Mouse (Mus musculus): ENCODE results near the gene Abhd18. TPM values are rescaled to one million over a fixed set of nuclear protein-coding genes. Genes with fewer than 3 reads are reported as not detected.
"Not testable (repeated sequence)": the region's sequence is repeated elsewhere in the genome, so short reads cannot be mapped to it uniquely, and the experiment has no call there.

Abhd18 gene
- 8.7 and 10.2 TPM in 2 replicates for polyA plus RNA-seq (2015; fragmentation: Nextera tagmentation; extraction: Ambion mirVana)

DNA sequence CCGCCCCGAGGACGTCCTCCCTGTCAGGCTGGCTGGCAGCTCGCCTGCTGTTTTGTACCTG is at the start of gene Abhd18:
Gene Abhd18, plus strand, starts transcription at position 14 of the 61 bp plus-strand sequence.
- Histone ChIP-seq H3K27ac (peak within 1 kb of the TSS; percentile 73), H3K4me3 (replicated peaks) (peak within 1 kb of the TSS; percentile 54), H3K4me2 (peak within 1 kb of the TSS; percentile 74), H3K9ac (peak within 1 kb of the TSS; percentile 46)
- H3K36me3 ChIP-seq; H3K4me1 ChIP-seq; H3K27me3 ChIP-seq; H3K9me3 ChIP-seq (replicated peaks); ATAC-seq (replicated peaks; ENCODE audit: low FRiP score): not testable (repeated sequence)
- 0% methylated on average over 2 of the region's 4 CpGs for WGBS

DNA sequence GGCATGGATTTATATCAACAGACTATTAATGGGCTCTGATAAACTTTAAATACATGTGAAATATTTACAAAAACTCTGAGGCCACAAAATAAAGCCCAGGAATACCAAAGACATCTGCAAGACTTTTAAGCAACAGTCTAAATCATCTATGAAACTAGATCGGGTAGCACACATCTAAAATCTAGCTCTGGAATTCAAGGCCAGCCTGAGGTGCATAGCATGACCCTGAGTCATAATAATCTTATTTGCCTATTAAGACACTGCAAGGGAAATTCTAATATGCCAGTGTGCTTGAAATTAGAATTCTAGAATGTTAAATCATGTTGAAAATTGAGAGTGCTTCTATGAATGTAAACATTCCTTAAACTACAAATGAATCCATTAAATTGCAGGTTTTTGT is 48.7 kb upstream of the Abhd18 start:
- H3K9ac ChIP-seq, result no peak overlapping the region
- H3K4me2 ChIP-seq, result no peak overlapping the region
- no peak for ATAC-seq (replicated peaks; ENCODE audit: low FRiP score)
- H3K27ac ChIP-seq, result no peak overlapping the region
- H3K4me1 ChIP-seq, result peaks cover 14% of the 10 kb centered on the region
- 68% methylated on average over 1 of the region's 1 CpGs for WGBS
- no peaks in the 10 kb centered on the region for H3K27me3 ChIP-seq
- H3K4me3 ChIP-seq (replicated peaks), result no peak overlapping the region
- H3K9me3 ChIP-seq (replicated peaks), result no peaks in the 10 kb centered on the region
- peaks cover 11% of the 10 kb centered on the region for H3K36me3 ChIP-seq

DNA sequence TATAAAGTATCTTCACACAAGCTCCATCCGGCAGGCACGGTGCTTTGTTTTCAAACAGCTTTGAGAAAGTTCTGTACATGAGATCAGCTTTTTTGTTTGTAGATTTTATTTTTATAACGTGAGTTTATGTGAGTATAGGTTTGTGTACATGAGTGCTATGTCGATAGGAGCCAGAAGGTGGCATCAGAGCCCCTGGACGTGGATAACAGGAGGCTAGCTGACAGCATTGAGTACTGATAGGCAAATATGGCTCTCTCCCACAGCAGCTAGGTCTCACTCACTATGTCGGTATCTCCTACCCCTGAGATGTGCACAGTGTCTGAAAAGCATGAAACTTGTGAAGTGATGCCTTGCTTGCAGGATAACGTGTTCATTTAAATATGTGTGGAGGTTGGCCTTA is 48.3 kb upstream of the Abhd18 start:
- Histone ChIP-seq H3K36me3 (peaks cover 11% of the 10 kb centered on the region), H3K27ac (no peak overlapping the region), H3K4me2 (no peak overlapping the region), H3K27me3 (no peaks in the 10 kb centered on the region), H3K4me1 (peaks cover 14% of the 10 kb centered on the region), H3K4me3 (replicated peaks) (no peak overlapping the region), H3K9ac (no peak overlapping the region), H3K9me3 (replicated peaks) (no peaks in the 10 kb centered on the region)
- ATAC-seq (replicated peaks; ENCODE audit: low FRiP score), result no peak
- 40% methylated on average over 7 of the region's 7 CpGs for WGBS

DNA sequence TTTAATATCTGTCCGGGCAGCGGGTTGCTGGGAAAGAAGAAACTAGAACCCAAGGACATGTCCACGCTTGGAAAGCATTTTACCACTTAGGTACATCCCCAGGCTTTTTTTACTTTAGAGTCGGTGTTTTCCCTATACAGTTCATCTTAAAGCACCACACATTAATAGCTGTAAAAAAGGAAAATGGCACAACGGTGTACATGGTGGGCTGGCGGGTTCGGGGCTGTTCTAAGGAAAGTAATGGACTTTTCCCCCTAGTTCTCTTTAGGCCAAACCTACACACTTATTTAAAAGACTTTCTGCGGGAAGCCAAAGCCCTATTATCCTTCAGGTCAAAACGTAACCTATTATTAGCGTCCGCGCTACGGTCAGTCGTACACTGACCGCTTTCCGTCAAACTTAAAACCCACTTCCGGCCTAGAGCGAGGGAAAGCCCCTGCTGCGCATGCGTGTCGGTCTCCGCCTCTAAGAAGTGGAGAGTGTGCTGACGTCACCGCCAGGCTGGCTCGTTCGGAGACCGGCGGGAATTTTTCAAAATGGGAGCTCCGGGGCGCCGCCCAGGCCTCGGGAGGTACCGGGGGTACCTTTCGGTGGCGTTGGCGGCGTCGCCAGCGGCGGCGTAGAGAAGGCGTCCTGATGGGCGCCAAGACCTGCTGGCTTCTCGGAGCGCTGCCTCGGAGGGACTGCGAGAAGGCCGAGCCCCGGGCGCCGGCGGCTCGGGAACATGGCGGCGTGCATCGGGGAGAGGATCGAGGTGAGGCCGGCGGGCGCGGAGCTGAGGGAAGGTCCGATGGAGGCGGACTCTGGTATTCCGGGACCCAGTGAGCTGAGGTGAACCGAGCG is 47.0 kb upstream of the Abhd18 start, which contains the start of gene Plk4:
Gene Plk4, plus strand, starts transcription at position 490 of the 843 bp plus-strand sequence.
- peak within 1 kb of the TSS; percentile 85 for H3K27ac ChIP-seq
- no peaks in the 10 kb centered on the region for H3K27me3 ChIP-seq
- H3K4me3 ChIP-seq (replicated peaks), result peak within 1 kb of the TSS; percentile 98
- no peaks in the 10 kb centered on the region for H3K9me3 ChIP-seq (replicated peaks)
- peak within 1 kb of the TSS; percentile 79 for H3K4me2 ChIP-seq
- H3K4me1 ChIP-seq, result peaks cover 14% of the 10 kb centered on the region
- 2% methylated on average over 66 of the region's 66 CpGs for WGBS
- peak; percentile 99 for ATAC-seq (replicated peaks; ENCODE audit: low FRiP score)
- peak within 1 kb of the TSS; percentile 93 for H3K9ac ChIP-seq
- H3K36me3 ChIP-seq, result peaks cover 14% of the 10 kb centered on the region

DNA sequence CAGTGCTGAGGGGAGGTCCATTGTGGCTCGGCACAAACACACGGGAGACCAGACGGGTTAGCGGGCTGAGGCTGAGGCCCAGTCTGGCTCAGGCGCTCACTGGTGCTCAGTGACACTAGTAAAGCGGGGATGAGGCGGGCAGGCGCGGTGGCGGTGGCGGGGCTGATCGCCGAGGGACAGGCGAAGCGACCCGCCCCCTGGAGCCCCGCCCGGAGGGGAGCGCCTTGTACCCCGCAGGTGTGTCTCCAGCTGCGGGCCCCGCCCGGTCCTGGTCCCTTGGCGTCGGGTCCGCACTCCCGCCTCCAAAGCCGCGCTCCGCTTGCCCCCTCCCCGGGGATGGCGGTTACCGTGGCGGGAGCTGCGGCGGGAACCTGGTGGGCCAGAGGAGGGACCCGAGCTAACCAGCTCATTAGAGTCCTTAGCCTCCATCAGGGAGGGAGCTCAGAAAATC is 46.4 kb upstream of the Abhd18 start:
- Histone ChIP-seq H3K9me3 (replicated peaks) (no peaks in the 10 kb centered on the region), H3K27me3 (no peaks in the 10 kb centered on the region), H3K4me3 (replicated peaks) (peak overlapping the region; percentile 98), H3K36me3 (peaks cover 21% of the 10 kb centered on the region), H3K9ac (peak overlapping the region; percentile 93), H3K27ac (peak overlapping the region; percentile 85), H3K4me1 (peaks cover 14% of the 10 kb centered on the region), H3K4me2 (peak overlapping the region; percentile 79)
- ATAC-seq (replicated peaks; ENCODE audit: low FRiP score), result peak; percentile 90
- under 1% methylated on average over 29 of the region's 37 CpGs for WGBS

DNA sequence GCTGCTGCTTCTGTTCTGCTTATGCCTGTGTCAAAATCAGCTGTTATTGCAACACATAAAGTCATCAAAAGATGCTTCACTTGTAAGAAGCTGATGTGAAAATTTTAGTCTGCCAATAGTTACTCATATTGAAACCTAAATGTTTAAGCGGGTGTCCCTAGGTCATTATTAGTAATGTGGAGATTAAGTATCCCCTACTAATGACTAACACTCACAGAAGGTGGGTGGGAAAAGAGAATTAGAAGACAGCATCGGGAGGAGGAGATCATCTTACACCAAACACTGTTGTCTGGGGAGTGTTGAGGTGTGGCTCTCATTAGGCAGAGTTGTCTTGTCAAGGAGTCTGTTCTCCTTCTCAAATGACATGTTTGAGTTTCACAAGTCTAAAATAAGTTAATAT is 39.9 kb upstream of the Abhd18 start:
- H3K9me3 ChIP-seq (replicated peaks), result no peaks in the 10 kb centered on the region
- no peak overlapping the region for H3K4me2 ChIP-seq
- ATAC-seq (replicated peaks; ENCODE audit: low FRiP score), result no peak
- H3K4me3 ChIP-seq (replicated peaks), result no peak overlapping the region
- no peaks in the 10 kb centered on the region for H3K27me3 ChIP-seq
- H3K36me3 ChIP-seq, result peaks cover 60% of the 10 kb centered on the region
- H3K9ac ChIP-seq, result no peak overlapping the region
- H3K4me1 ChIP-seq, result peaks cover 5% of the 10 kb centered on the region; the same call in 1 of the 2 replicates
- no peak overlapping the region for H3K27ac ChIP-seq
- WGBS, result 51% methylated on average over 2 of the region's 2 CpGs

DNA sequence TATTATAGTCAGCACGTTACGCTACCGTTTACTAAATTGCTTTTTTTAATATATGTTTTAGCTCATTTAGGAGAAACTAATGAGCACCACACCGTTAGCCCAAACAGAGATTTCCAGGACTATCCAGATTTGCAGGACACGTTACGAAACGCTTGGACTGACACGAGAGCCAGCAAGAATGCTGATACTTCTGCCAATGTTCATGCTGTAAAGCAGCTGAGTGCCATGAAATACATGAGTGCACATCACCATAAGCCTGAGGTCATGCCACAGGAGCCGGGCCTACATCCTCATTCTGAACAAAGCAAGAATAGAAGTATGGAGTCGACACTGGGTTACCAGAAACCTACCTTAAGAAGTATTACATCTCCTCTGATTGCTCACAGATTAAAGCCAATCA is 38.1 kb upstream of the Abhd18 start:
- 94% methylated on average over 10 of the region's 10 CpGs for WGBS
- no peak for ATAC-seq (replicated peaks; ENCODE audit: low FRiP score)
- no peak overlapping the region for H3K27ac ChIP-seq
- no peaks in the 10 kb centered on the region for H3K9me3 ChIP-seq (replicated peaks)
- H3K9ac ChIP-seq, result no peak overlapping the region
- 0 out of 2 replicates have a peak, but pooled peaks cover 4% of the 10 kb centered on the region for H3K4me1 ChIP-seq
- no peaks in the 10 kb centered on the region for H3K27me3 ChIP-seq
- peaks cover 66% of the 10 kb centered on the region for H3K36me3 ChIP-seq
- H3K4me3 ChIP-seq (replicated peaks), result no peak overlapping the region
- no peak overlapping the region for H3K4me2 ChIP-seq

DNA sequence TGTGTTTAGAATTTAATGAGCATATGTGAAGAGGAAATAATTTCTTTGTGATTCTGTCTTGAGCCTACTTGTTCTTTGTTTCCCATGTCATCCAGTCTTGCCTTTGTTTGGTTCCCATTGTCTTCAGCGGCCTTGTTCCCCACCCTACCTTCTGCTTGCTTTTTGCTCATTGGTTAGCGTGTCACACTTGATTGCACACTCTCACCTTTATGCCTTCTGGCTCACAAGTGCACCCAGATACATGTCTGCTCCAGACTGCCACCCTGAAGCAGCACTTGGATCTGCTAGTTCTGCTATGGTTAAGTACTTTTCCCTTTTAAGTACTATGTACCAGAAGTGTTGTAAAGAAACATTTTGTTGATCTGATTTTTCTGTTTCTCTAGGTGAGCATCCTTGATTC is 36.9 kb upstream of the Abhd18 start:
- Histone ChIP-seq H3K4me2 (no peak overlapping the region), H3K27me3 (no peaks in the 10 kb centered on the region), H3K36me3 (peaks cover 72% of the 10 kb centered on the region), H3K9me3 (replicated peaks) (no peaks in the 10 kb centered on the region), H3K4me1 (0 out of 2 replicates have a peak, but pooled peaks cover 4% of the 10 kb centered on the region), H3K4me3 (replicated peaks) (no peak overlapping the region), H3K9ac (no peak overlapping the region), H3K27ac (no peak overlapping the region)
- 83% methylated on average over 2 of the region's 2 CpGs for WGBS
- no peak for ATAC-seq (replicated peaks; ENCODE audit: low FRiP score)

DNA sequence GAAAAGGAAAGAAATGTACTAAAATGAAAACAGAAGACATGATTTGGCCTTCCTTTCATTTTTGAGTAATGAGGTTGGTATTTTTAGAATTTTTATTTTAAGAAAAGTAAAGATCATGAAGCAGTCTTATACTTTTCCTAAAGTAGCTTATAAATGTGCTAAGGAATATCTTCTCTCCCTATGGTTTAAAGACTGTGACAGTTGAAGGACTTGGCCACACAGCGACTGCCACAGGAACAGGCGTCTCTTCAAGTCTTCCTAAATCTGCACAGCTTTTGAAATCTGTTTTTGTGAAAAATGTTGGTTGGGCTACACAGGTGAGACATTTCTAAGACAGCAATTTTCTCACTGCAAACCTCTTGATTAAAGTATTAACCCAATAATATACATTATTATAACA is 33.5 kb upstream of the Abhd18 start:
- H3K9me3 ChIP-seq (replicated peaks), result no peaks in the 10 kb centered on the region
- ATAC-seq (replicated peaks; ENCODE audit: low FRiP score), result no peak
- no peak overlapping the region for H3K4me2 ChIP-seq
- 96% methylated on average over 2 of the region's 2 CpGs for WGBS
- H3K27ac ChIP-seq, result no peak overlapping the region
- no peaks in the 10 kb centered on the region for H3K27me3 ChIP-seq
- no peak overlapping the region for H3K4me3 ChIP-seq (replicated peaks)
- H3K9ac ChIP-seq, result no peak overlapping the region
- H3K36me3 ChIP-seq, result peaks cover 75% of the 10 kb centered on the region
- H3K4me1 ChIP-seq, result no peaks in the 10 kb centered on the region

DNA sequence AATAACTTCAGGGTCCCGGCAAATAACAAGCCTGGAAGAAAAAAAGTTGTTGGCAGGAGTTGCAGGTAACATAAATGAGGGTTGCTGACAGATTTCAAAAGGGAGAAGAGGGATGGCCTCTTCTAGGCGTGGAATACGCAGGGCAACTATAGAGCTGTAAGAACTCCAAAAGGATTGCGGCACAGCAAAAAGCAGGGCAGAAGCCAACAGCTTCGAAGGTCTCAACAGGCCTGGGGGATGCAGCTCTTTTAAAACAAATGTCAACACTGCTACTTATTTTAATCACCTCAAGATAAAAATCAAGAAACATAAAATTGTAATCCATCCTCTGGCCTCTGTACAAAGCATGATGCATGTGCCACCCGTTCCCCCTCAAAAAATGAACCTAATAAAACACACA is 1.2 kb upstream of the Abhd18 start:
- WGBS, result 76% methylated on average over 6 of the region's 6 CpGs

DNA sequence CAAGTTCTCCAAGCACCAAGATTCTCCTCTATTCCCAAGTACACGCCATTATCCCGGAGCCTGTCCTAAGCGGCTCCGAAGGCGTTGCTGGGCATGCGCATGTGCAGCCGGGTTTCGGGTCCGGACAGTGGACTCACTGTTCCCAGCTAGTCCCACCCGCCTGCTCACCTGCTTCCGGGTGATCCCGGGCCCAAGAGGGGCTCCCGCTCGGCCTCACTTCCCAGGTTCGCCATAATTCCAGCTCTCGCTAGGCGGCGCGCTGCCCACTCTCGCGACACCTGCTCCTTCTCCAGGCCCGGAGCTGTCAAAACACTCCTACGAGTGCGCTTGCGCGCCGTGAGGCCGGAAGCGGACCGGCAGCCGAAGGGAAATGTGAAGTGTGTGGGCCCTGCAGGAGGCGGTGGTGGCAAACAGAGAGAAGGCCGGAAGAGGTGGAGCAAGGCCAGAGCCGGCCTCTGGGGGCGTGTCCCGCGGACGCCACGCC is 255 bp upstream of the Abhd18 start, which contains the start of gene Mfsd8:
Gene Mfsd8, minus strand, starts transcription at position 414 of the 484 bp plus-strand sequence.
- H3K4me1 ChIP-seq; H3K9me3 ChIP-seq (replicated peaks); H3K36me3 ChIP-seq; H3K27me3 ChIP-seq: not testable (repeated sequence)
- Histone ChIP-seq H3K9ac (peak within 1 kb of the TSS; percentile 46), H3K4me3 (replicated peaks) (peak within 1 kb of the TSS; percentile 54), H3K4me2 (peak within 1 kb of the TSS; percentile 74), H3K27ac (peak within 1 kb of the TSS; percentile 73)
- WGBS, result under 1% methylated on average over 37 of the region's 39 CpGs
- ATAC-seq (replicated peaks; ENCODE audit: low FRiP score), result peak; percentile 99

More for the DNA sequence above, 1.2 kb upstream of the Abhd18 start:
- not testable (repeated sequence) for H3K4me1 ChIP-seq; H3K27ac ChIP-seq; ATAC-seq (replicated peaks; ENCODE audit: low FRiP score); H3K36me3 ChIP-seq; H3K27me3 ChIP-seq; H3K9me3 ChIP-seq (replicated peaks)
- H3K4me3 ChIP-seq (replicated peaks), result peak overlapping the region; percentile 54
- H3K9ac ChIP-seq, result 0 out of 2 replicates have a peak overlapping the region, but pooled peaks have one; percentile 46
- peak overlapping the region; percentile 74 for H3K4me2 ChIP-seq

DNA sequence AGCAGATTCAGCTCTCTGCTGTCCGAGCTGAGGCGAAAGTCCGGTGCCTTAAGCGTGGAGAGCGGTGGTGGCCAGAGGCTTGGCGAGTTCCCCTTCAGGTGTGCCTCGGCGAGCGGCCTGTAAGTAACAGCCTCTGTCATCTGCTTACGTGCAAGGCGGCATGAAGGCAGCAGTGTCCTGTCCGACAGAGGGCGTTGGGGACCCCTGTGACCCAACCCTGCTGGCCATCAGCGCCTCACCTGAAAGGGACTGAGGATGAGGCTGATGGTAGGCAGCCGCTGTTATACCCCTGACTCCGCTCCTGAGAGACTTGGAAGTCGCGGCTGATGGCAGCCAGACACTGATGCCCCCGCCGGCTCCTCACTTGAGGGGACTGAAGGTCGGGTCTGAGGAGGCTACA is 248 bp downstream of the Abhd18 start:
- peak overlapping the region; percentile 54 for H3K4me3 ChIP-seq (replicated peaks)
- not testable (repeated sequence) for H3K4me1 ChIP-seq; H3K9me3 ChIP-seq (replicated peaks); H3K27me3 ChIP-seq; H3K36me3 ChIP-seq; ATAC-seq (replicated peaks; ENCODE audit: low FRiP score)
- peak overlapping the region; percentile 43 for H3K9ac ChIP-seq
- under 1% methylated on average over 19 of the region's 21 CpGs for WGBS
- H3K27ac ChIP-seq, result peak overlapping the region; percentile 64; the same call in 1 of the 2 replicates
- peak overlapping the region; percentile 74 for H3K4me2 ChIP-seq
